ENCODE assay signal across 10 mouse cellular contexts in genomic region chr16:37947160-37947559, GRCm38 (mm10). TPM values are rescaled to one million over a fixed set of nuclear protein-coding genes. Genes with fewer than 3 reads are reported as not detected.
DNase-seq lines count a peak whose midpoint lies in the region; ATAC-seq and TF ChIP-seq lines count a peak whose summit lies in the region.
"Had no signal": no experiment of that assay in that cellular context is flagged by ENCODE, and none has a peak within 500 bp of the region (broad histone marks: within the 10 kb centered on the region; RNA-seq: fewer than 3 reads in every experiment).

No protein-coding gene starts in this region.

- WGBS in forebrain, embryonic 14.5 days = 35% methylated on average over 5 of the region's 5 CpGs
- WGBS in limb, embryonic 14.5 days = 37% methylated on average over 5 of the region's 5 CpGs
- WGBS in neural tube, embryonic 11.5 days = 40% methylated on average over 5 of the region's 5 CpGs

- no peak overlapping the region for H3K4me2 ChIP-seq in forebrain, embryonic 14.5 days (ENCODE audit: low read length)
- no peak overlapping the region for H3K4me2 ChIP-seq in limb, embryonic 14.5 days (replicated peaks; ENCODE audit: low read depth, low read length, severe bottlenecking)
- H3K4me2 ChIP-seq in neural tube, embryonic 11.5 days (ENCODE audit: low read depth) = no peak overlapping the region
- H3K4me2 ChIP-seq: embryonic facial prominence, embryonic 12.5 days had no signal

- H3K4me1 ChIP-seq in forebrain, embryonic 14.5 days (ENCODE audit: control insufficient read depth, insufficient read depth, low read length) = peaks cover 20% of the 10 kb centered on the region
- peaks cover 4% of the 10 kb centered on the region; the same call in 1 of the 2 replicates for H3K4me1 ChIP-seq in limb, embryonic 14.5 days (ENCODE audit: control insufficient read depth, insufficient read depth, low read length)
- H3K4me1 ChIP-seq in neural tube, embryonic 11.5 days (ENCODE audit: control insufficient read depth, insufficient read depth, low read length) = 0 out of 2 replicates have a peak, but pooled peaks cover 4% of the 10 kb centered on the region
- H3K4me1 ChIP-seq: megakaryocyte, embryonic 14.5 days had no signal

- TF ChIP-seq POLR2A in brain, embryonic 14.5 days (IDR thresholded peaks at IDR 0.05; ENCODE audit: borderline replicate concordance, extremely low read depth, insufficient read depth, insufficient read length, poor library complexity, severe bottlenecking) = no peak
- no peak for TF ChIP-seq POLR2A in limb, embryonic 14.5 days (IDR thresholded peaks at IDR 0.05; ENCODE audit: borderline replicate concordance, extremely low read depth, insufficient read depth, insufficient read length)

- no peaks in the 10 kb centered on the region for H3K36me3 ChIP-seq in forebrain, embryonic 14.5 days (ENCODE audit: control insufficient read depth, insufficient read depth, low read length)
- no peaks in the 10 kb centered on the region for H3K36me3 ChIP-seq in limb, embryonic 14.5 days (ENCODE audit: control insufficient read depth, insufficient read depth, low read length)
- no peaks in the 10 kb centered on the region for H3K36me3 ChIP-seq in neural tube, embryonic 11.5 days (ENCODE audit: control insufficient read depth, insufficient read depth, low read length)
- H3K36me3 ChIP-seq: embryonic facial prominence, embryonic 12.5 days had no signal

- no peak overlapping the region for H3K27ac ChIP-seq in forebrain, embryonic 14.5 days (ENCODE audit: low read depth, low read length)
- H3K27ac ChIP-seq in limb, embryonic 14.5 days (replicated peaks; ENCODE audit: low read depth, low read length) = no peak overlapping the region
- no peak overlapping the region for H3K27ac ChIP-seq in neural tube, embryonic 11.5 days (ENCODE audit: low read depth, low read length)
- H3K27ac ChIP-seq: embryonic facial prominence, embryonic 12.5 days had no signal

- H3K9me3 ChIP-seq in forebrain, embryonic 14.5 days (replicated peaks; ENCODE audit: control insufficient read depth, low read length) = no peaks in the 10 kb centered on the region
- no peaks in the 10 kb centered on the region for H3K9me3 ChIP-seq in limb, embryonic 14.5 days (ENCODE audit: control insufficient read depth, low read length)
- no peaks in the 10 kb centered on the region for H3K9me3 ChIP-seq in neural tube, embryonic 11.5 days (ENCODE audit: control insufficient read depth, low read length)
- H3K9me3 ChIP-seq: embryonic facial prominence, embryonic 12.5 days; megakaryocyte, embryonic 14.5 days had no signal

- ATAC-seq in forebrain, embryonic 14.5 days = peak; percentile 41
- no peak for ATAC-seq in limb, embryonic 14.5 days (ENCODE audit: low FRiP score, low read depth)
- ATAC-seq in neural tube, embryonic 11.5 days (ENCODE audit: insufficient read depth, low FRiP score, low TSS enrichment) = no peak

- no peak overlapping the region for H3K4me3 ChIP-seq in forebrain, embryonic 14.5 days (ENCODE audit: low read depth, low read length)
- H3K4me3 ChIP-seq in limb, embryonic 14.5 days (replicated peaks; ENCODE audit: low read length) = no peak overlapping the region
- H3K4me3 ChIP-seq in neural tube, embryonic 11.5 days (ENCODE audit: low read depth, low read length) = no peak overlapping the region
- H3K4me3 ChIP-seq: embryonic facial prominence, embryonic 12.5 days; megakaryocyte, embryonic 14.5 days had no signal

- no peak overlapping the region for H3K9ac ChIP-seq in forebrain, embryonic 14.5 days (ENCODE audit: low read length)
- no peak overlapping the region for H3K9ac ChIP-seq in limb, embryonic 14.5 days (ENCODE audit: low read depth, low read length, severe bottlenecking)
- H3K9ac ChIP-seq in neural tube, embryonic 11.5 days (ENCODE audit: low read length) = no peak overlapping the region
- H3K9ac ChIP-seq: embryonic facial prominence, embryonic 12.5 days had no signal

- H3K27me3 ChIP-seq in forebrain, embryonic 14.5 days (replicated peaks; ENCODE audit: control insufficient read depth, insufficient read depth, low read length) = no peaks in the 10 kb centered on the region
- H3K27me3 ChIP-seq in limb, embryonic 14.5 days (ENCODE audit: control insufficient read depth, insufficient read depth, low read length) = no peaks in the 10 kb centered on the region
- H3K27me3 ChIP-seq in neural tube, embryonic 11.5 days (ENCODE audit: control insufficient read depth, insufficient read depth, low read length) = no peaks in the 10 kb centered on the region
- H3K27me3 ChIP-seq: embryonic facial prominence, embryonic 12.5 days had no signal

- peak; percentile 47 for DNase-seq in right cerebral cortex, adult 18-20 months
- DNase-seq in right cerebral cortex, postnatal 36 days (ENCODE audit: low spot score in 2 of 2) = no peak
- peak; percentile 77 for DNase-seq in brain, embryonic 14.5 days (ENCODE audit: low read depth)
- DNase-seq in forebrain, embryonic 14.5 days (ENCODE audit: low spot score) = peak; percentile 70
- DNase-seq in hindlimb bud, embryonic 11.5 days (ENCODE audit: extremely low spot score, low read depth, low spot score) = peak; percentile 31
- peak; percentile 55 for DNase-seq in limb, embryonic 14.5 days (ENCODE audit: low spot score)
- peak; percentile 54 for DNase-seq in neural tube, embryonic 11.5 days (ENCODE audit: low spot score)
- peak; percentile 34 to 73 for DNase-seq in thymus, postnatal 10 days (ENCODE audit: low spot score in 2 of 2)

- peak; percentile 85 for TF ChIP-seq CTCF in brain, embryonic 14.5 days (IDR thresholded peaks at IDR 0.05; ENCODE audit: borderline replicate concordance, extremely low read depth, insufficient read depth, insufficient read length)

RNA-seq across cellular contexts. Expression of gene Gpr156, which starts 30.9 kb away (rescaled TPM):
- 6.0 and 7.0 TPM in 2 replicates for polyA plus RNA-seq in brain, embryonic 14.5 days (2012; rRNA removed)
- polyA plus RNA-seq in forebrain, embryonic 14.5 days (2014; fragmentation: Nextera tagmentation; extraction: Ambion mirVana) = 4.2 and 5.1 TPM in 2 replicates
- 0.77 and 0.78 TPM in 2 replicates for polyA plus RNA-seq in limb, embryonic 14.5 days (2012; rRNA removed)
- 0.59 and 0.88 TPM in 2 replicates for polyA plus RNA-seq in limb, embryonic 14.5 days (2014; fragmentation: Nextera tagmentation; extraction: Ambion mirVana)
- 7.1 and 7.8 TPM in 2 replicates for polyA plus RNA-seq in neural tube, embryonic 11.5 days (2014; fragmentation: Nextera tagmentation; extraction: Ambion mirVana)

Comparison
In these comparisons a context has a peak if more than half of its experiments do, and no peak if none do; other contexts are left out.
1. DNase-seq: peak in right cerebral cortex, adult 18-20 months (single experiment), brain, embryonic 14.5 days (single experiment), forebrain, embryonic 14.5 days (single experiment), hindlimb bud, embryonic 11.5 days (single experiment), limb, embryonic 14.5 days (single experiment), neural tube, embryonic 11.5 days (single experiment) and thymus, postnatal 10 days (2 of 2); none in right cerebral cortex, postnatal 36 days (0 of 2).